Mouse (Mus musculus): Measurements from ENCODE around the gene Ccer2. TPM values are rescaled to one million over a fixed set of nuclear protein-coding genes. Genes with fewer than 3 reads are reported as not detected.

Ccer2 gene
- polyA plus RNA-seq, 1 experiment from 2014 or later, result not detected

GRCm38 (mm10) chr7:28780067-28780658 is 24.2 kb downstream of the Ccer2 start:
- Histone ChIP-seq H3K9me3 (no peaks in the 10 kb centered on the region), H3K4me3 (replicated peaks) (no peak overlapping the region), H3K27ac (peak overlapping the region; percentile 83), H3K36me3 (0 out of 2 replicates have a peak, but pooled peaks cover 3% of the 10 kb centered on the region), H3K9ac (no peak overlapping the region), H3K4me2 (no peak overlapping the region), H3K4me1 (peaks cover 15% of the 10 kb centered on the region), H3K27me3 (replicated peaks) (no peaks in the 10 kb centered on the region)
- peak; percentile 68 for ATAC-seq (ENCODE audit: insufficient read depth, low FRiP score, low read depth)
- WGBS, result 40% methylated on average over 6 of the region's 6 CpGs

GRCm38 (mm10) chr7:28780857-28781256 is 24.9 kb downstream of the Ccer2 start:
- no peaks in the 10 kb centered on the region for H3K9me3 ChIP-seq
- 0 out of 2 replicates have a peak overlapping the region, but pooled peaks have one; percentile 83 for H3K27ac ChIP-seq
- 0 out of 2 replicates have a peak, but pooled peaks cover 1% of the 10 kb centered on the region for H3K36me3 ChIP-seq
- H3K4me3 ChIP-seq (replicated peaks), result no peak overlapping the region
- H3K27me3 ChIP-seq (replicated peaks), result no peaks in the 10 kb centered on the region
- no peak overlapping the region for H3K9ac ChIP-seq
- H3K4me2 ChIP-seq, result no peak overlapping the region
- ATAC-seq (ENCODE audit: insufficient read depth, low FRiP score, low read depth), result no peak
- WGBS, result 74% methylated on average over 7 of the region's 7 CpGs
- peaks cover 15% of the 10 kb centered on the region for H3K4me1 ChIP-seq

GRCm38 (mm10) chr7:28781261-28781663 is 25.3 kb downstream of the Ccer2 start:
- Histone ChIP-seq H3K27ac (peak overlapping the region; percentile 83; the same call in 1 of the 2 replicates), H3K4me1 (peaks cover 15% of the 10 kb centered on the region), H3K9me3 (no peaks in the 10 kb centered on the region), H3K4me2 (no peak overlapping the region), H3K4me3 (replicated peaks) (no peak overlapping the region), H3K9ac (no peak overlapping the region), H3K36me3 (no peaks in the 10 kb centered on the region), H3K27me3 (replicated peaks) (no peaks in the 10 kb centered on the region)
- no peak for ATAC-seq (ENCODE audit: insufficient read depth, low FRiP score, low read depth)
- 86% methylated on average over 8 of the region's 8 CpGs for WGBS

GRCm38 (mm10) chr7:28785161-28785560 is 29.2 kb downstream of the Ccer2 start:
- Histone ChIP-seq H3K9ac (no peak overlapping the region), H3K4me2 (no peak overlapping the region), H3K27me3 (replicated peaks) (no peaks in the 10 kb centered on the region), H3K9me3 (no peaks in the 10 kb centered on the region), H3K27ac (no peak overlapping the region), H3K4me1 (peaks cover 25% of the 10 kb centered on the region), H3K4me3 (replicated peaks) (no peak overlapping the region), H3K36me3 (no peaks in the 10 kb centered on the region)
- ATAC-seq (ENCODE audit: insufficient read depth, low FRiP score, low read depth), result no peak
- 68% methylated on average over 5 of the region's 5 CpGs for WGBS

- Histone ChIP-seq H3K4me3 (replicated peaks) (no peak overlapping the region), H3K4me1 (peaks cover 15% of the 10 kb centered on the region), H3K9me3 (no peaks in the 10 kb centered on the region), H3K27me3 (replicated peaks) (no peaks in the 10 kb centered on the region), H3K27ac (no peak overlapping the region), H3K36me3 (no peaks in the 10 kb centered on the region), H3K9ac (no peak overlapping the region), H3K4me2 (no peak overlapping the region)
- WGBS, result 84% methylated on average over 9 of the region's 9 CpGs
- ATAC-seq (ENCODE audit: insufficient read depth, low FRiP score, low read depth), result no peak
These were observed 31.9 kb downstream of the Ccer2 start for GRCm38 (mm10) chr7:28787884-28788283.

GRCm38 (mm10) chr7:28788307-28789195 is 32.6 kb downstream of the Ccer2 start, which contains the start of gene Rinl:
TSS of gene Rinl (plus strand) at chr7:28788969.
- no peak within 1 kb of the TSS for H3K4me2 ChIP-seq
- ATAC-seq (ENCODE audit: insufficient read depth, low FRiP score, low read depth), result no peak
- peaks cover 15% of the 10 kb centered on the region for H3K4me1 ChIP-seq
- no peak within 1 kb of the TSS for H3K9ac ChIP-seq
- no peaks in the 10 kb centered on the region for H3K27me3 ChIP-seq (replicated peaks)
- H3K9me3 ChIP-seq, result no peaks in the 10 kb centered on the region
- no peak within 1 kb of the TSS for H3K4me3 ChIP-seq (replicated peaks)
- no peaks in the 10 kb centered on the region for H3K36me3 ChIP-seq
- H3K27ac ChIP-seq, result peak within 1 kb of the TSS; percentile 23; the same call in 1 of the 2 replicates
- 49% methylated on average over 5 of the region's 5 CpGs for WGBS

- no peak overlapping the region for H3K9ac ChIP-seq
- 46% methylated on average over 3 of the region's 3 CpGs for WGBS
These were observed 33.3 kb downstream of the Ccer2 start for GRCm38 (mm10) chr7:28789235-28789634.

GRCm38 (mm10) chr7:28790066-28790806 is 34.3 kb downstream of the Ccer2 start:
- H3K36me3 ChIP-seq, result no peaks in the 10 kb centered on the region
- no peaks in the 10 kb centered on the region for H3K9me3 ChIP-seq
- peak overlapping the region; percentile 23; the same call in 1 of the 2 replicates for H3K27ac ChIP-seq
- H3K27me3 ChIP-seq (replicated peaks), result no peaks in the 10 kb centered on the region
- no peak overlapping the region for H3K4me3 ChIP-seq (replicated peaks)
- H3K9ac ChIP-seq, result no peak overlapping the region
- H3K4me2 ChIP-seq, result no peak overlapping the region
- WGBS, result 58% methylated on average over 8 of the region's 8 CpGs
- H3K4me1 ChIP-seq, result peaks cover 15% of the 10 kb centered on the region
- ATAC-seq (ENCODE audit: insufficient read depth, low FRiP score, low read depth), result no peak

More at GRCm38 (mm10) chr7:28789235-28789634, 33.3 kb downstream of the Ccer2 start:
- peak overlapping the region; percentile 23; the same call in 1 of the 2 replicates for H3K27ac ChIP-seq
- H3K4me2 ChIP-seq, result no peak overlapping the region
- no peaks in the 10 kb centered on the region for H3K27me3 ChIP-seq (replicated peaks)
- no peaks in the 10 kb centered on the region for H3K9me3 ChIP-seq
- H3K36me3 ChIP-seq, result no peaks in the 10 kb centered on the region
- H3K4me1 ChIP-seq, result peaks cover 15% of the 10 kb centered on the region
- ATAC-seq (ENCODE audit: insufficient read depth, low FRiP score, low read depth), result no peak
- H3K4me3 ChIP-seq (replicated peaks), result no peak overlapping the region

GRCm38 (mm10) chr7:28791706-28792105 is 35.7 kb downstream of the Ccer2 start:
- ATAC-seq (ENCODE audit: insufficient read depth, low FRiP score, low read depth), result no peak
- Histone ChIP-seq H3K4me3 (replicated peaks) (no peak overlapping the region), H3K36me3 (no peaks in the 10 kb centered on the region), H3K9me3 (no peaks in the 10 kb centered on the region), H3K4me2 (no peak overlapping the region), H3K27me3 (replicated peaks) (no peaks in the 10 kb centered on the region), H3K4me1 (peaks cover 18% of the 10 kb centered on the region), H3K27ac (no peak overlapping the region), H3K9ac (no peak overlapping the region)

- Histone ChIP-seq H3K4me3 (replicated peaks) (no peak overlapping the region), H3K9ac (no peak overlapping the region), H3K4me2 (no peak overlapping the region), H3K27ac (no peak overlapping the region), H3K4me1 (peaks cover 22% of the 10 kb centered on the region), H3K36me3 (no peaks in the 10 kb centered on the region), H3K9me3 (no peaks in the 10 kb centered on the region), H3K27me3 (replicated peaks) (no peaks in the 10 kb centered on the region)
- ATAC-seq (ENCODE audit: insufficient read depth, low FRiP score, low read depth), result no peak
- 68% methylated on average over 14 of the region's 14 CpGs for WGBS
These were observed 36.6 kb downstream of the Ccer2 start for GRCm38 (mm10) chr7:28792391-28793185.

- ATAC-seq (ENCODE audit: insufficient read depth, low FRiP score, low read depth), result no peak
- no peak overlapping the region for H3K4me3 ChIP-seq (replicated peaks)
- H3K27ac ChIP-seq, result no peak overlapping the region
- no peak overlapping the region for H3K9ac ChIP-seq
- no peaks in the 10 kb centered on the region for H3K9me3 ChIP-seq
- 50% methylated on average over 2 of the region's 2 CpGs for WGBS
- no peaks in the 10 kb centered on the region for H3K27me3 ChIP-seq (replicated peaks)
- no peak overlapping the region for H3K4me2 ChIP-seq
- no peaks in the 10 kb centered on the region for H3K36me3 ChIP-seq
- peaks cover 20% of the 10 kb centered on the region for H3K4me1 ChIP-seq
These were observed 37.9 kb downstream of the Ccer2 start for GRCm38 (mm10) chr7:28793834-28794233.
